Mouse (Mus musculus) stomach, embryonic 15.5 days (tissue): Measurements from ENCODE around the gene Ctps. TPM values are rescaled to one million over a fixed set of nuclear protein-coding genes. Genes with fewer than 3 reads are reported as not detected.

Experiments
- ATAC-seq: fragments of 200-750 bp; cut with Nextera tagmentation; 2 replicates; pipeline ENCODE4 v1.8.0; 2017; ENCODE audit warnings: low read depth, moderate number of reproducible peaks, moderate TSS enrichment; ENCODE audit not compliant: insufficient read depth, low FRiP score
- H3K27ac ChIP-seq: fragments of 300-500 bp; sonication (generic); 2 replicates; pipeline ENCODE4 v1.5.1; 2015; ENCODE audit warnings: mild to moderate bottlenecking, inconsistent platforms
- H3K27me3 ChIP-seq: fragments of 300-500 bp; sonication (generic); replicated peaks from 2 replicates; pipeline ENCODE4 v1.6.1; 2015; ENCODE audit warnings: inconsistent platforms
- H3K36me3 ChIP-seq: fragments of 300-500 bp; sonication (generic); 2 replicates; pipeline ENCODE4 v1.6.1; 2015; ENCODE audit warnings: inconsistent platforms
- H3K4me1 ChIP-seq: fragments of 300-500 bp; sonication (generic); 2 replicates; pipeline ENCODE4 v1.6.1; 2015; ENCODE audit warnings: inconsistent platforms
- H3K4me2 ChIP-seq: fragments of 300-500 bp; sonication (generic); 2 replicates; pipeline ENCODE4 v1.6.1; 2015; ENCODE audit warnings: mild to moderate bottlenecking, inconsistent platforms
- H3K4me3 ChIP-seq: fragments of 300-500 bp; sonication (generic); replicated peaks from 2 replicates; pipeline ENCODE4 v1.5.1; 2015; ENCODE audit warnings: inconsistent platforms
- H3K9ac ChIP-seq: fragments of 300-500 bp; sonication (generic); 2 replicates; pipeline ENCODE4 v1.6.1; 2015; ENCODE audit warnings: inconsistent platforms
- H3K9me3 ChIP-seq: fragments of 300-500 bp; sonication (generic); 2 replicates; pipeline ENCODE4 v1.6.1; 2016; ENCODE audit warnings: inconsistent platforms
- WGBS: fragments of 180-500 bp; shearing (Covaris S2); methylation state at CpG from one replicate; pipeline ENCODE4 v1.1.7; 2015; 5-methylcytosine and 5-hydroxymethylcytosine counted together
- polyA plus RNA-seq: library from polyadenylated mRNA; unstranded; fragments of >200 nt; fragmentation: Nextera tagmentation; extraction: Ambion mirVana; gene quantifications from 2 replicates; pipeline ENCODE4 v1.2.1, GENCODE M21; 2015

Ctps gene
- polyA plus RNA-seq, 1 experiment from 2014 or later = 64.9 TPM

- Histone ChIP-seq H3K4me2 (peak overlapping the region; percentile 13; the same call in 1 of the 2 replicates), H3K36me3 (peaks cover 5% of the 10 kb centered on the region), H3K4me1 (no peaks in the 10 kb centered on the region), H3K27me3 (no peaks in the 10 kb centered on the region), H3K9ac (no peak overlapping the region), H3K9me3 (no peaks in the 10 kb centered on the region), H3K4me3 (0 out of 2 replicates have a peak overlapping the region, but pooled peaks have one; percentile 4), H3K27ac (peak overlapping the region; percentile 86)
- ATAC-seq = peak; percentile 97
- WGBS = 75% methylated on average over 7 of the region's 7 CpGs
Observed at GRCm38 (mm10) chr4:120516491-120516890, 53.6 kb downstream of the Ctps start.

GRCm38 (mm10) chr4:120514366-120514765, 55.7 kb downstream of the Ctps start:
- H3K9ac ChIP-seq = no peak overlapping the region
- H3K27ac ChIP-seq = no peak overlapping the region
- ATAC-seq = no peak
- no peaks in the 10 kb centered on the region for H3K27me3 ChIP-seq
- H3K9me3 ChIP-seq = no peaks in the 10 kb centered on the region
- 90% methylated on average over 2 of the region's 2 CpGs for WGBS
- H3K4me2 ChIP-seq = no peak overlapping the region
- no peak overlapping the region for H3K4me3 ChIP-seq
- H3K36me3 ChIP-seq = peaks cover 7% of the 10 kb centered on the region
- H3K4me1 ChIP-seq = no peaks in the 10 kb centered on the region

- H3K27ac ChIP-seq = no peak overlapping the region
- H3K4me1 ChIP-seq = no peaks in the 10 kb centered on the region
- no peak overlapping the region for H3K4me2 ChIP-seq
- 94% methylated on average over 4 of the region's 4 CpGs for WGBS
- no peaks in the 10 kb centered on the region for H3K9me3 ChIP-seq
- no peak for ATAC-seq
- H3K36me3 ChIP-seq = peaks cover 17% of the 10 kb centered on the region
- no peak overlapping the region for H3K9ac ChIP-seq
- H3K27me3 ChIP-seq = no peaks in the 10 kb centered on the region
- H3K4me3 ChIP-seq = no peak overlapping the region
Observed at GRCm38 (mm10) chr4:120511203-120511602, 58.9 kb downstream of the Ctps start.

- Histone ChIP-seq H3K9me3 (no peaks in the 10 kb centered on the region), H3K4me3 (no peak overlapping the region), H3K27me3 (no peaks in the 10 kb centered on the region), H3K4me1 (no peaks in the 10 kb centered on the region), H3K27ac (no peak overlapping the region), H3K4me2 (no peak overlapping the region), H3K9ac (no peak overlapping the region), H3K36me3 (peaks cover 15% of the 10 kb centered on the region)
- no peak for ATAC-seq
- 85% methylated on average over 1 of the region's 1 CpGs for WGBS
Observed at GRCm38 (mm10) chr4:120506955-120507354, 63.1 kb downstream of the Ctps start.

Other genes with a start within 250 kb of the Ctps start
- 35.6 and 39.5 TPM in 2 replicates for gene Scmh1, start 165.0 kb downstream of the Ctps start, polyA plus RNA-seq
- gene Slfnl1, start 38.0 kb downstream of the Ctps start, polyA plus RNA-seq = not detected in 2 replicates
- 0.37 TPM in 1 of 2 replicates, not detected in the other for gene Gm8439, start 18.5 kb upstream of the Ctps start, polyA plus RNA-seq
- 8.4 and 13.2 TPM in 2 replicates for gene Cited4, start 96.3 kb upstream of the Ctps start, polyA plus RNA-seq
- gene Kcnq4, start 178.3 kb upstream of the Ctps start, polyA plus RNA-seq = 2.6 and 2.9 TPM in 2 replicates